Mouse (Mus musculus): ENCODE measurements at regions not wholly inside any gene's neighbourhood (a gene's known extent, or its start where the extent isn't known, plus 50 kb on each side); places are given as distances from the start of the nearest gene placed in this dataset.

GRCm38 (mm10) chr14:76255971-76256370, 145.3 kb downstream of the Nufip1 start:
- Histone ChIP-seq H3K9ac (replicated peaks; ENCODE audit: low read depth) (no peak overlapping the region), H3K27me3 (replicated peaks; ENCODE audit: insufficient read depth, low read length) (no peaks in the 10 kb centered on the region), H3K27ac (ENCODE audit: low read length) (no peak overlapping the region), H3K4me1 (ENCODE audit: insufficient read depth, low read depth, low read length) (0 out of 2 replicates have a peak, but pooled peaks cover 7% of the 10 kb centered on the region), H3K9me3 (ENCODE audit: low read length) (no peaks in the 10 kb centered on the region), H3K4me2 (replicated peaks; ENCODE audit: low read depth, low read length) (no peak overlapping the region), H3K4me3 (ENCODE audit: low read depth, low read length) (no peak overlapping the region), H3K36me3 (ENCODE audit: insufficient read depth, low read length) (no peaks in the 10 kb centered on the region)
- ATAC-seq: no peak
- TF ChIP-seq EP300 (IDR thresholded peaks at IDR 0.05) (no peak), CTCF (IDR thresholded peaks at IDR 0.05) (no peak)
- no peak for DNase-seq (ENCODE audit: low spot score)
- 88% methylated on average over 11 of the region's 11 CpGs for WGBS

- H3K27ac ChIP-seq (ENCODE audit: low read length): no peak overlapping the region
- DNase-seq (ENCODE audit: low spot score): no peak
- 0 out of 2 replicates have a peak, but pooled peaks cover 7% of the 10 kb centered on the region for H3K4me1 ChIP-seq (ENCODE audit: insufficient read depth, low read depth, low read length)
- H3K9ac ChIP-seq (replicated peaks; ENCODE audit: low read depth): no peak overlapping the region
- H3K9me3 ChIP-seq (ENCODE audit: low read length): no peaks in the 10 kb centered on the region
- H3K4me3 ChIP-seq (ENCODE audit: low read depth, low read length): no peak overlapping the region
- ATAC-seq: no peak
- H3K27me3 ChIP-seq (replicated peaks; ENCODE audit: insufficient read depth, low read length): no peaks in the 10 kb centered on the region
- no peak overlapping the region for H3K4me2 ChIP-seq (replicated peaks; ENCODE audit: low read depth, low read length)
- WGBS: 50% methylated on average over 3 of the region's 3 CpGs
- TF ChIP-seq EP300 (IDR thresholded peaks at IDR 0.05): no peak
- TF ChIP-seq CTCF (IDR thresholded peaks at IDR 0.05): no peak
- no peaks in the 10 kb centered on the region for H3K36me3 ChIP-seq (ENCODE audit: insufficient read depth, low read length)
Observed at GRCm38 (mm10) chr14:76258626-76259025, 147.9 kb downstream of the Nufip1 start.

- no peaks in the 10 kb centered on the region for H3K4me1 ChIP-seq (ENCODE audit: insufficient read depth, low read depth, low read length)
- no peaks in the 10 kb centered on the region for H3K9me3 ChIP-seq (ENCODE audit: low read length)
- no peak for ATAC-seq
- no peaks in the 10 kb centered on the region for H3K27me3 ChIP-seq (replicated peaks; ENCODE audit: insufficient read depth, low read length)
- no peak overlapping the region for H3K9ac ChIP-seq (replicated peaks; ENCODE audit: low read depth)
- H3K36me3 ChIP-seq (ENCODE audit: insufficient read depth, low read length): no peaks in the 10 kb centered on the region
- no peak for DNase-seq (ENCODE audit: low spot score)
- 67% methylated on average over 5 of the region's 5 CpGs for WGBS
- TF ChIP-seq CTCF (IDR thresholded peaks at IDR 0.05) (no peak), EP300 (IDR thresholded peaks at IDR 0.05) (no peak)
- no peak overlapping the region for H3K27ac ChIP-seq (ENCODE audit: low read length)
- H3K4me2 ChIP-seq (replicated peaks; ENCODE audit: low read depth, low read length): no peak overlapping the region
- H3K4me3 ChIP-seq (ENCODE audit: low read depth, low read length): no peak overlapping the region
Observed at GRCm38 (mm10) chr14:76260628-76261293, 150.1 kb downstream of the Nufip1 start.

- TF ChIP-seq EP300 (IDR thresholded peaks at IDR 0.05): no peak
- no peaks in the 10 kb centered on the region for H3K36me3 ChIP-seq (ENCODE audit: insufficient read depth, low read length)
Observed at GRCm38 (mm10) chr14:76263682-76264081, 151.1 kb upstream of the Tsc22d1 start.

GRCm38 (mm10) chr14:76265819-76266218, 148.9 kb upstream of the Tsc22d1 start:
- no peak for DNase-seq (ENCODE audit: low spot score)
- Histone ChIP-seq H3K4me1 (ENCODE audit: insufficient read depth, low read depth, low read length) (no peaks in the 10 kb centered on the region), H3K9ac (replicated peaks; ENCODE audit: low read depth) (no peak overlapping the region), H3K27ac (ENCODE audit: low read length) (no peak overlapping the region), H3K27me3 (replicated peaks; ENCODE audit: insufficient read depth, low read length) (no peaks in the 10 kb centered on the region), H3K36me3 (ENCODE audit: insufficient read depth, low read length) (no peaks in the 10 kb centered on the region), H3K4me2 (replicated peaks; ENCODE audit: low read depth, low read length) (no peak overlapping the region), H3K4me3 (ENCODE audit: low read depth, low read length) (no peak overlapping the region), H3K9me3 (ENCODE audit: low read length) (no peaks in the 10 kb centered on the region)
- ATAC-seq: no peak
- 86% methylated on average over 5 of the region's 5 CpGs for WGBS
- TF ChIP-seq EP300 (IDR thresholded peaks at IDR 0.05) (no peak), CTCF (IDR thresholded peaks at IDR 0.05) (no peak)

More at GRCm38 (mm10) chr14:76263682-76264081, 151.1 kb upstream of the Tsc22d1 start:
- DNase-seq (ENCODE audit: low spot score) (no peak), ATAC-seq (no peak)
- H3K9me3 ChIP-seq (ENCODE audit: low read length): no peaks in the 10 kb centered on the region
- WGBS: 87% methylated on average over 5 of the region's 5 CpGs
- no peaks in the 10 kb centered on the region for H3K4me1 ChIP-seq (ENCODE audit: insufficient read depth, low read depth, low read length)
- H3K27me3 ChIP-seq (replicated peaks; ENCODE audit: insufficient read depth, low read length): no peaks in the 10 kb centered on the region
- no peak overlapping the region for H3K4me3 ChIP-seq (ENCODE audit: low read depth, low read length)
- H3K4me2 ChIP-seq (replicated peaks; ENCODE audit: low read depth, low read length): no peak overlapping the region
- H3K27ac ChIP-seq (ENCODE audit: low read length): no peak overlapping the region
- H3K9ac ChIP-seq (replicated peaks; ENCODE audit: low read depth): no peak overlapping the region

GRCm38 (mm10) chr14:76266249-76266648, 148.5 kb upstream of the Tsc22d1 start:
- H3K4me3 ChIP-seq (ENCODE audit: low read depth, low read length): no peak overlapping the region
- no peaks in the 10 kb centered on the region for H3K4me1 ChIP-seq (ENCODE audit: insufficient read depth, low read depth, low read length)
- ATAC-seq (no peak), DNase-seq (ENCODE audit: low spot score) (no peak)
- H3K9me3 ChIP-seq (ENCODE audit: low read length): no peaks in the 10 kb centered on the region
- no peak for TF ChIP-seq EP300 (IDR thresholded peaks at IDR 0.05)
- no peak for TF ChIP-seq CTCF (IDR thresholded peaks at IDR 0.05)
- no peak overlapping the region for H3K4me2 ChIP-seq (replicated peaks; ENCODE audit: low read depth, low read length)
- no peaks in the 10 kb centered on the region for H3K27me3 ChIP-seq (replicated peaks; ENCODE audit: insufficient read depth, low read length)
- no peaks in the 10 kb centered on the region for H3K36me3 ChIP-seq (ENCODE audit: insufficient read depth, low read length)
- no peak overlapping the region for H3K9ac ChIP-seq (replicated peaks; ENCODE audit: low read depth)
- 74% methylated on average over 4 of the region's 4 CpGs for WGBS
- H3K27ac ChIP-seq (ENCODE audit: low read length): no peak overlapping the region
